Mouse (Mus musculus): Measurements from ENCODE around the gene Strc.

Strc gene

DNA sequence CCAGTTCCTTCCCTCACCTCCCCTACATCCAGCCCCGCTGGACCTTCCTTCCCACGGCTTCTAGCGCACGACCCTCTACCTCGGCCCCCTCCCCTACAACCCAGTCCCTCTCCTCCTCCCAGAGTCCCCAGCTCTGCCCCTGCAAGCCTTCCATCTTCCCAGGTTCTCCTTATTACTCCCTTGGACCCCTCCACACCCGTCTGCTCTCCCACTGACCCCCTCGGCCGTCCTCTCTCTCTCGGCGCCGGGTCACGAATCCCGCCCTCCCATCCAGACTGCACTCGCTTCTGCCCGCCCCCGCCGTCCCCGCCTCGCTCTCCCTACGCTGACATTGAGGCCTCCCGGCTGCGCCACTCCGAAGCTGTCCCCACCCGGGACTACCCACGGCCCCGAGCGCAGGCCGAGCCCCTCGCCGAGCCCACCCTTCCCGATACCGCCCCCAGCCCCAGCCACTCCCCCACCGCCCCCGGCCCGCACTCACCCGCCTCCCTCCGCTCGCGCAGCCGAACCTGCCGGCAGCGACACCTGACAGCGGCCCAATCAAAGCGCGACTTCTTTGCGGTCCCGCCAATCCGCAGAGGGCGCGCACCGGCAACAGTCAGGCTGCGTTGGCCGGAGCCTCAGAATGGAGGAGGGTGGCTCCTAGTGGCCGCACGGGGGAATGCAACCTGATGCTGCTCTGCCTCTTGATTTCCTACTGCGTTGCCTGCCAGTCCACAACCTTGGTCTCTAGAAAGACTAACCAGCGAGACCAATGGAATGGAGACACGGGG, 32.0 kb downstream of the Strc start, which contains the start of gene Ppip5k1:
Gene Ppip5k1 (minus strand): TSS at position 577 of the 773 bp plus-strand sequence.
- peak; percentile 97 for DNase-seq (ENCODE audit: low read depth)

DNA sequence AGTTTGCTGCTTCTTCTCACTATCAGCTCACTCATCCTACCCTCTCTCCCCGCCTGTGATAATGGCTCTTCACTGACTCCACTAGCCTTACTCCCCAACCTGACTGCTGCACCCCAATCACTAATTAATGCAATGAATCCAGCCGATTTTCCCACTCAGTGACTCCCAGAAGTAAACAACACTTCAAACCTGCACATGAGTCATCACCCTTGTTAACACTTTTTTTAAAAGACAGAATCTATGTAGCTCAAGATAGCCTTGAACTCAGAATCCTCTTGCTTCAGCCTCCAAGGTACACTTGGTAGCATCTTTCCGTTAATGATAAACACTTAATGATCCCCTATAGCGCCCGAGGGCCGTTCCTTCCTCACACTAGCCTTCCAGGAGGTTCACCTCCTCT, 32.6 kb downstream of the Strc start:
- no peak for DNase-seq (ENCODE audit: low read depth)

DNA sequence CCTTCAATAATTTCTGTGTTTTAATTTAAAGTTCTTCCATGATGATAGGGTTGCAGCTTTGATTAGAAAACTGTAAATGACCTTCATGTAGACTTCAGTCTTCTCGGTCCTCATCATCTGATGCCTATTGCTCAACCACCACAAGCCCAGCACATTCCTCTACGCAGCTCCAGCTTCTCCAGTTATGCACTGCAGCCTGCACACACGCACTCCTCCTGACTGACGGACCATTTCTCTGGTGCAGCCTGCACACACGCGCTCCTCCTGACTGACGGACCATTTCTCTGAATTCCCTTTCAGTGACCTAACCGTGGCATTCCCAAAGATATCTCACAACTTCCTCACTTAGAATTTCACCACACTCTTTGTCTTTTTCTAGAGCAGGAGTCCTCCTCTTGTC, 33.8 kb downstream of the Strc start:
- DNase-seq (ENCODE audit: low read depth): no peak

DNA sequence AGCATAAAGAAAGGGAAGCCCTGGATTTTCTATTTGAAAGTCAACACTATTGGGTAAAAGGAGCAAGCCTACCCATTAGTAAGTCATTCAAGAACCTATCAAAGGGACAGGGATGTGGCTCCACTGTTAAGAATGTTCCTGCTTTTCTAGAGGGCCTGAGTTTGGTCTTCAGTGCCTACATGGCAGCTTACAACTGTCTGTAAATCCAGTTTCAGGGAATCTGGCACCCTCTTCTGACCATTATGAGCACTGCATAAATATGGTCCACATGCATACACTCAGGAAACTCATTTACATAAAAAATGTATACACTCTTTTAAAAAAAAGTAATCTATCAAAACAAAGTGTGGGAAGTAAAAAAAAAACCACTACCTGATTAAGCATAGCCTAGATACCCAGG, 47.9 kb downstream of the Strc start:
- DNase-seq (ENCODE audit: low read depth): peak; percentile 39

DNA sequence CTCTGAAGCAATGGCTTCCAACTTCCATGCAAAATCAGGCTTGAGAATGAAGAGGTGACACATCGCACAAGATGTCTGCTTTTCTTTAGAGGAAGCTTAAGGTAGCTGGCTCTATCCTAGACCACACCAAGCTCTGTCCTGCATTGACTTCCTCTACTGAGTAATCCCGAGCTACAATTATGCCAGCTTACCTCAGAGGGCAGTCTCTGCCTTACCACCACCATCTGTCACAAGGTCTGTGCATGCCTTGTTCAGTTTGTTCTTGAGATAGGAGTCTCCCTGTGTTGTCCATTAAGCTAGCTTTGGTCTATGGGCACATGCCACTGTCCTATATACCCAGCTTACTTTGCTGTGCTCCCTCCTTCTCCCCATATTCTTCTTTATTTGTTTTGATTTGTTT, 57.5 kb downstream of the Strc start:
- no peak for DNase-seq (ENCODE audit: low read depth)

DNA sequence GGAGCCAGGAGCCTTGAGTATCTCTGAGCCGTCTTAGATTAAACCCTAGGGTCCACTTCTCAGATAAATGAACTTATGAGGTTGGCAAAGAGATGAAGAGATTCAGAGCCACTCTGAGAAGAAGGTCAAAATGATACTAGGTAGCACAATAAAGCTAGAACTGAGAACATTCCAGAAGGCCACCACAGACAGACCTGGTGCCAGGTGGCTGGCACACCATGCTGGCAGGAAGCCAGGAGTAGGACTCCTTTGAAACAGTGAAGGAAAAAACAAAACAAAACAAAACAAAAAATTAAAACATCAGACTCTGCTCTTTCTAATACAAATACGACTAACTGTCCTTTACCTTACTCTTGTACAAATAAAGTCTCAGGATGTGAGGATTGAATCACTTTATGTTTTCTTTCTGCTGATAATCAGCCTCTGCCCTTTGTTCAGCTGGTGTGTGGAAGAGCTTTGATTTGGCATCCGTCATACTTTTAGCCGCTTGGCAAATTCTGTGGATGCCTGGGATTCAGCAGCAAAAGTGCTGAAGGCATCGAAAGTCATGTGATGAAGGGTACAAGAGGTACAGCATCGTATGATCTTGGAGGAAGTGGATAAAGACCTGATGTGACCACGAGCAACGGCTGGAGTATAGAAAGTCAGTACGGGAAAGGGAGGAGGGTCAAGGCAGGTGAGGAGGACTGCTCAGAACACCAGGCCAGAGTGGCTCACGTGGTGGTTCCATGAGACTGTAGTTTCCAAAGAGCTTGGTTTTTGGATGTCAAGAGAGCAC, 63.1 kb downstream of the Strc start:
- no peak for DNase-seq (ENCODE audit: low read depth)

DNA sequence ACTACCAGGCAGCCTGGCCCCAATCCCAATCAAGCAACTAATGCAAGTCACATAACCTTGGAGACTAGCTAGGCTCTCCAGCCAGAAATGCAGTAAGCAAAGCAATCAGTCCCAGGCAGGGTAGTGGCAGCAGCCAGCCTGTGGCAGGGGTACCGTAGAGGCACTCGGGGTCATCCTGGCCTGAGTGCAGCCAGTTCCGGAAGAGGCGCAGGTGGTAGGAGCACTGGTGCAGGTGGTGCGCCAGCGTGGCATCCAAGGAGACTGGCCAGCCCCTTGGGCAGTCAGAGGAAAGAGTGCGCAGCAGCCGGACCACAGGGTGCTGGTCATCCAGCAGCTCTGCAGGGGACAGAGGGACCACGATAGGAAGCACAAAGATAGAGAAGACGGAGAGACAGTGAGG, 63.9 kb downstream of the Strc start:
- DNase-seq (ENCODE audit: low read depth): no peak

DNA sequence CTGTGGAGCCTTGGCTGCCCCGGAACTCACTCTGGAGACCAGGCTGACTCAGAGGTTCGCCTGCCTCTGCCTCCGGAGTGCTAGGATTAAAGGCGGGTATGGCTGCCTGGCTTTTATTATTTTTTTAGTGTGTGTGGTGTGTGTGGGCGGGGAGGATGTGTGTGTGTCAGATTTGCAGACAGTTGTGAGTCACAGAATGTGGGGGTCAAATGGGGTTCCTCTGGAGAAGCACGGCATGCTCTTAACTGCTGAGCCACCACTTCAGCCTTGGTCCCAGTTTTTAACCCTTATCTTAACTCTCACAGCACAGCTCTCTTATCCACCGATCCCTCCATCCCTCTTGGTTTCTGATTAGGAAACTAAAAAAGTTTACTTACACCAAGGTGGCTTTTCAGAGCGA, 70.7 kb downstream of the Strc start:
- DNase-seq (ENCODE audit: low read depth): peak; percentile 48
